ENCODE assay signal across 8 mouse cellular contexts in genomic region chr3:50381861-50382693, GRCm38 (mm10).
A peak's percentile ranks its signal among the peaks of the same experiment; 100 is the strongest.
DNase-seq lines count a peak whose midpoint lies in the region; ATAC-seq and TF ChIP-seq lines count a peak whose summit lies in the region.

No protein-coding gene starts in this region.

- H3K9ac ChIP-seq in heart, adult 2 months (ENCODE audit: low read depth, low read length), result no peak overlapping the region
- H3K9ac ChIP-seq in intestine, embryonic 16.5 days (ENCODE audit: low read depth, low read length), result peak overlapping the region; percentile 47
- H3K9ac ChIP-seq in lung, postnatal 0 days (replicated peaks; ENCODE audit: low read depth), result peak overlapping the region; percentile 39
- peak overlapping the region; percentile 50 for H3K9ac ChIP-seq in stomach, embryonic 14.5 days (replicated peaks; ENCODE audit: low read depth, low read length)

- H3K4me2 ChIP-seq in intestine, embryonic 16.5 days (ENCODE audit: low read depth, low read length), result peak overlapping the region; percentile 56
- H3K4me2 ChIP-seq in lung, postnatal 0 days (replicated peaks; ENCODE audit: low read depth, low read length), result peak overlapping the region; percentile 63
- peak overlapping the region; percentile 59 for H3K4me2 ChIP-seq in stomach, embryonic 14.5 days (replicated peaks; ENCODE audit: low read depth, low read length)

- WGBS in heart, adult 2 months, result 16% methylated on average over 22 of the region's 22 CpGs
- 36% methylated on average over 22 of the region's 22 CpGs for WGBS in forebrain, embryonic 10.5 days
- 27% methylated on average over 22 of the region's 22 CpGs for WGBS in intestine, embryonic 16.5 days
- 14% methylated on average over 22 of the region's 22 CpGs for WGBS in lung, postnatal 0 days
- 20% methylated on average over 22 of the region's 22 CpGs for WGBS in stomach, embryonic 14.5 days

- peak overlapping the region; percentile 26; the same call in 1 of the 2 replicates for H3K27ac ChIP-seq in heart, adult 2 months
- peak overlapping the region; percentile 77 for H3K27ac ChIP-seq in forebrain, embryonic 10.5 days
- no peak overlapping the region for H3K27ac ChIP-seq in intestine, embryonic 16.5 days (ENCODE audit: low read length)
- H3K27ac ChIP-seq in lung, postnatal 0 days (ENCODE audit: low read length), result peak overlapping the region; percentile 11; the same call in 1 of the 2 replicates
- no peak overlapping the region; the same call in 1 of the 2 replicates for H3K27ac ChIP-seq in stomach, embryonic 14.5 days (ENCODE audit: low read length)

- H3K36me3 ChIP-seq in heart, adult 2 months (ENCODE audit: control insufficient read depth, insufficient read depth, low read length), result no peaks in the 10 kb centered on the region
- H3K36me3 ChIP-seq in forebrain, embryonic 10.5 days (replicated peaks), result no peaks in the 10 kb centered on the region
- H3K36me3 ChIP-seq in intestine, embryonic 16.5 days (ENCODE audit: control insufficient read depth, insufficient read depth, low read length), result no peaks in the 10 kb centered on the region
- H3K36me3 ChIP-seq in lung, postnatal 0 days (ENCODE audit: insufficient read depth, low read length), result no peaks in the 10 kb centered on the region
- no peaks in the 10 kb centered on the region for H3K36me3 ChIP-seq in stomach, embryonic 14.5 days (ENCODE audit: control insufficient read depth, insufficient read depth, low read length)

- TF ChIP-seq CTCF in heart, adult 2 months (IDR thresholded peaks at IDR 0.05), result no peak
- no peak for TF ChIP-seq CTCF in lung, postnatal 0 days (IDR thresholded peaks at IDR 0.05)

- intact Hi-C loops in heart, adult 2 months (cut with DNase I), result loop anchor here (2.0 to 10.0 kb wide), 2 partner anchors 77 to 783 kb away; no protein-coding TSS in a partner anchor
- intact Hi-C loops in heart, postnatal 25 days (cut with DNase I), result loop anchor here (2.0 to 10.0 kb wide), 4 partner anchors 77 to 793 kb away; no protein-coding TSS in a partner anchor
- intact Hi-C loops in left cerebral cortex, postnatal 25 days (cut with DNase I), result loop anchor here (2.0 to 5.0 kb wide), 3 partner anchors 75 to 1290 kb away; no protein-coding TSS in a partner anchor

- peak; percentile 73 for ATAC-seq in intestine, embryonic 16.5 days
- ATAC-seq in lung, postnatal 0 days, result peak; percentile 67
- ATAC-seq in stomach, embryonic 14.5 days (ENCODE audit: insufficient number of reproducible peaks, insufficient read depth, low FRiP score, low read depth), result peak; percentile 42; the same call in 1 of the 2 replicates

- H3K27me3 ChIP-seq in heart, adult 2 months (ENCODE audit: control insufficient read depth, insufficient read depth, low read length), result no peaks in the 10 kb centered on the region
- 0 out of 2 replicates have a peak, but pooled peaks cover 10% of the 10 kb centered on the region for H3K27me3 ChIP-seq in forebrain, embryonic 10.5 days (ENCODE audit: poor library complexity, severe bottlenecking)
- H3K27me3 ChIP-seq in intestine, embryonic 16.5 days (replicated peaks; ENCODE audit: control insufficient read depth, insufficient read depth, low read length), result no peaks in the 10 kb centered on the region
- H3K27me3 ChIP-seq in lung, postnatal 0 days (replicated peaks; ENCODE audit: insufficient read depth, low read length), result no peaks in the 10 kb centered on the region
- no peaks in the 10 kb centered on the region for H3K27me3 ChIP-seq in stomach, embryonic 14.5 days (ENCODE audit: control insufficient read depth, insufficient read depth, low read length)

- TF ChIP-seq EP300 in heart, adult 2 months (IDR thresholded peaks at IDR 0.05; ENCODE audit: insufficient read depth, low read depth, low read length), result no peak
- TF ChIP-seq EP300 in lung, postnatal 0 days (IDR thresholded peaks at IDR 0.05), result no peak

- no peaks in the 10 kb centered on the region for H3K79me2 ChIP-seq in heart, adult 2 months (replicated peaks; ENCODE audit: control insufficient read depth, insufficient read depth, low read length)

- no peak for DNase-seq in heart, adult 2 months
- DNase-seq in heart, postnatal 25 days (ENCODE audit: low spot score), result no peak
- DNase-seq in forebrain, embryonic 10.5 days (ENCODE audit: extremely low spot score, low spot score), result no peak
- peak; percentile 45 for DNase-seq in lung, postnatal 0 days (ENCODE audit: low spot score)
- DNase-seq in left cerebral cortex, postnatal 25 days (ENCODE audit: low spot score in 2 of 2), result no peak
- no peak for DNase-seq in B cell, adult 2 months

- peaks cover 4% of the 10 kb centered on the region; the same call in 1 of the 2 replicates for H3K9me3 ChIP-seq in forebrain, embryonic 10.5 days
- H3K9me3 ChIP-seq in intestine, embryonic 16.5 days (ENCODE audit: control insufficient read depth, low read length), result no peaks in the 10 kb centered on the region
- no peaks in the 10 kb centered on the region for H3K9me3 ChIP-seq in lung, postnatal 0 days (ENCODE audit: low read length)
- H3K9me3 ChIP-seq in stomach, embryonic 14.5 days (ENCODE audit: control insufficient read depth, low read depth, low read length), result no peaks in the 10 kb centered on the region

- peaks cover 2% of the 10 kb centered on the region for H3K4me1 ChIP-seq in heart, adult 2 months (ENCODE audit: control insufficient read depth, insufficient read depth, low read length)
- peaks cover 30% of the 10 kb centered on the region for H3K4me1 ChIP-seq in forebrain, embryonic 10.5 days
- H3K4me1 ChIP-seq in intestine, embryonic 16.5 days (ENCODE audit: control insufficient read depth, insufficient read depth, low read length), result no peaks in the 10 kb centered on the region
- 0 out of 2 replicates have a peak, but pooled peaks cover 5% of the 10 kb centered on the region for H3K4me1 ChIP-seq in lung, postnatal 0 days (ENCODE audit: insufficient read depth, low read depth, low read length)
- H3K4me1 ChIP-seq in stomach, embryonic 14.5 days (ENCODE audit: control insufficient read depth, insufficient read depth, low read length), result no peaks in the 10 kb centered on the region

- peak overlapping the region; percentile 53 for H3K4me3 ChIP-seq in heart, adult 2 months
- peak overlapping the region; percentile 45 for H3K4me3 ChIP-seq in forebrain, embryonic 10.5 days
- peak overlapping the region; percentile 46 for H3K4me3 ChIP-seq in intestine, embryonic 16.5 days (ENCODE audit: low read length)
- peak overlapping the region; percentile 39 for H3K4me3 ChIP-seq in lung, postnatal 0 days (ENCODE audit: low read depth, low read length)
- peak overlapping the region; percentile 34 for H3K4me3 ChIP-seq in stomach, embryonic 14.5 days (ENCODE audit: low read depth, low read length)

- TF ChIP-seq POLR2A in heart, adult 2 months (IDR thresholded peaks at IDR 0.05; ENCODE audit: insufficient read depth, low read depth, low read length), result no peak

Comparison
In these comparisons a context has a peak if more than half of its experiments do, and no peak if none do; other contexts are left out.
1. H3K27ac ChIP-seq: peak in heart, adult 2 months (single experiment), forebrain, embryonic 10.5 days (single experiment) and lung, postnatal 0 days (single experiment); none in intestine, embryonic 16.5 days (single experiment) and stomach, embryonic 14.5 days (single experiment).
2. Peak in every context shown above with its lines, with median percentiles within 50 percentile points of each other: H3K4me3 ChIP-seq, ATAC-seq and H3K4me2 ChIP-seq.